Mouse (Mus musculus) CH12.LX (cell line): ENCODE measurements at regions not wholly inside any gene's neighbourhood (a gene's known extent, or its start where the extent isn't known, plus 50 kb on each side); places are given as distances from the start of the nearest gene placed in this dataset.

ENCODE experiments used
- CTCF ChIP-seq, 2 experiments: IDR thresholded peaks in 1 of 2; conservative IDR thresholded peaks in 1 of 2; 2 replicates each; pipeline ENCODE4 v1.5.1; 2011 to 2012; ENCODE audit warnings: low read depth in 2 of 2, low read length in 2 of 2, improper control_type of control experiment in 1 of 2, inconsistent platforms in 1 of 2, mild to moderate bottlenecking in 1 of 2, moderate library complexity in 1 of 2
- EP300 ChIP-seq: IDR thresholded peaks from 2 replicates; pipeline ENCODE4 v1.6.1; 2011; ENCODE audit warnings: low read length, improper control_type of control experiment
- ETS1 ChIP-seq: conservative IDR thresholded peaks from 2 replicates; pipeline ENCODE4 v1.6.1; 2012; ENCODE audit warnings: low read depth, mild to moderate bottlenecking, inconsistent platforms, low read length, improper control_type of control experiment, moderate library complexity
- HCFC1 ChIP-seq: IDR thresholded peaks from 2 replicates; pipeline ENCODE4 v1.6.1; 2012; ENCODE audit warnings: low read depth, mild to moderate bottlenecking, inconsistent platforms, low read length, improper control_type of control experiment
- KAT2A ChIP-seq: IDR thresholded peaks from 2 replicates; pipeline ENCODE4 v1.6.1; 2012; ENCODE audit warnings: low read length, improper control_type of control experiment, inconsistent platforms; ENCODE audit not compliant: insufficient replicate concordance
- MAFK ChIP-seq: IDR thresholded peaks from 2 replicates; pipeline ENCODE4 v1.6.1; 2011; ENCODE audit warnings: low read length, improper control_type of control experiment; ENCODE audit not compliant: insufficient replicate concordance
- MAX ChIP-seq: IDR thresholded peaks from 2 replicates; pipeline ENCODE4 v1.6.1; 2011; ENCODE audit warnings: low read length, improper control_type of control experiment
- MYC ChIP-seq: IDR thresholded peaks from 2 replicates; pipeline ENCODE4 v1.6.1; 2011; ENCODE audit warnings: low read depth, mild to moderate bottlenecking, improper control_type of control experiment, low read length
- POLR2A ChIP-seq: IDR thresholded peaks from 2 replicates; pipeline ENCODE4 v1.6.1; 2011; ENCODE audit warnings: low read depth, mild to moderate bottlenecking, improper control_type of control experiment, low read length
- SMC3 ChIP-seq: IDR thresholded peaks from 2 replicates; pipeline ENCODE4 v1.6.1; 2011; ENCODE audit warnings: low read depth, low read length, improper control_type of control experiment
- UBTF ChIP-seq: IDR thresholded peaks from 2 replicates; pipeline ENCODE4 v1.6.1; 2012; ENCODE audit warnings: low read depth, mild to moderate bottlenecking, inconsistent platforms, low read length, improper control_type of control experiment, moderate library complexity
- ZC3H11A ChIP-seq: IDR thresholded peaks from 2 replicates; pipeline ENCODE4 v1.6.1; 2012; ENCODE audit warnings: low read depth, mild to moderate bottlenecking, inconsistent platforms, low read length, improper control_type of control experiment
- ZKSCAN1 ChIP-seq: IDR thresholded peaks from 2 replicates; pipeline ENCODE4 v1.6.1; 2012; ENCODE audit warnings: low read depth, inconsistent platforms, low read length, improper control_type of control experiment, borderline replicate concordance
- ZNF384 ChIP-seq: IDR thresholded peaks from 2 replicates; pipeline ENCODE4 v1.6.1; 2012; ENCODE audit warnings: low read depth, low read length, improper control_type of control experiment, inconsistent platforms

- no peak for TF ChIP-seq POLR2A
- no peak for TF ChIP-seq CTCF (conservative IDR thresholded peaks at IDR 0.05 in 1 of 2, IDR thresholded peaks at IDR 0.05 in 1 of 2; ENCODE audit: low read depth in 2 of 2, low read length in 2 of 2)
- no peak for TF ChIP-seq MAFK
- no peak for TF ChIP-seq ZC3H11A
- TF ChIP-seq SMC3, result no peak
- TF ChIP-seq UBTF, result no peak
- no peak for TF ChIP-seq HCFC1
- TF ChIP-seq EP300, result no peak
- no peak for TF ChIP-seq ZNF384
- no peak for TF ChIP-seq MYC
- no peak for TF ChIP-seq ZKSCAN1
- no peak for TF ChIP-seq KAT2A
- TF ChIP-seq ETS1, result no peak
- TF ChIP-seq MAX, result no peak
Measured at GRCm38 (mm10) chr11:42854411-42854810, 181.1 kb upstream of the Gm9972 start.
